Mouse (Mus musculus) testis, adult 2 months (tissue): ENCODE results near the gene Fkbp11. TPM values are rescaled to one million over a fixed set of nuclear protein-coding genes. Genes with fewer than 3 reads are reported as not detected.

ENCODE experiments used
- H3K27ac ChIP-seq: fragments of 200-500 bp; 2 replicates; pipeline ENCODE4 v1.5.1; 2012; ENCODE audit warnings: low read depth, low read length; ENCODE audit not compliant: control insufficient read depth, insufficient read depth
- H3K27me3 ChIP-seq: fragments of 200-500 bp; 2 replicates; pipeline ENCODE4 v1.6.1; 2012; ENCODE audit warnings: mild to moderate bottlenecking, low read length, moderate library complexity; ENCODE audit not compliant: control insufficient read depth, insufficient read depth
- H3K36me3 ChIP-seq: fragments of 200-500 bp; 2 replicates; pipeline ENCODE4 v1.6.1; 2012; ENCODE audit warnings: mild to moderate bottlenecking, low read length; ENCODE audit not compliant: control insufficient read depth, insufficient read depth
- H3K4me1 ChIP-seq: fragments of 200-500 bp; 2 replicates; pipeline ENCODE4 v1.6.1; 2012; ENCODE audit warnings: low read length; ENCODE audit not compliant: control insufficient read depth, insufficient read depth
- H3K4me3 ChIP-seq: fragments of 200-500 bp; 2 replicates; pipeline ENCODE4 v1.5.1; 2012; ENCODE audit warnings: low read depth, mild to moderate bottlenecking, low read length, moderate library complexity, mixed read lengths; ENCODE audit not compliant: control insufficient read depth
- CTCF ChIP-seq: fragments of 200-500 bp; IDR thresholded peaks from 2 replicates; pipeline ENCODE4 v1.5.1; 2012; ENCODE audit warnings: low read depth, mild to moderate bottlenecking, inconsistent platforms, low read length, moderate library complexity; ENCODE audit not compliant: control insufficient read depth, insufficient read depth, insufficient replicate concordance
- POLR2A ChIP-seq: fragments of 200-500 bp; IDR thresholded peaks from 2 replicates; pipeline ENCODE4 v1.6.1; 2012; ENCODE audit warnings: low read depth, mild to moderate bottlenecking, inconsistent platforms, low read length, moderate library complexity; ENCODE audit not compliant: control insufficient read depth
- polyA plus RNA-seq: library from polyadenylated mRNA; depleted of rRNA; stranded (reverse); fragments of >200 nt; gene quantifications from 2 replicates; pipeline ENCODE4 v1.2.3, GENCODE M21; 2012

Gene Fkbp11
- polyA plus RNA-seq, 1 experiment, result 1.0 TPM

DNA sequence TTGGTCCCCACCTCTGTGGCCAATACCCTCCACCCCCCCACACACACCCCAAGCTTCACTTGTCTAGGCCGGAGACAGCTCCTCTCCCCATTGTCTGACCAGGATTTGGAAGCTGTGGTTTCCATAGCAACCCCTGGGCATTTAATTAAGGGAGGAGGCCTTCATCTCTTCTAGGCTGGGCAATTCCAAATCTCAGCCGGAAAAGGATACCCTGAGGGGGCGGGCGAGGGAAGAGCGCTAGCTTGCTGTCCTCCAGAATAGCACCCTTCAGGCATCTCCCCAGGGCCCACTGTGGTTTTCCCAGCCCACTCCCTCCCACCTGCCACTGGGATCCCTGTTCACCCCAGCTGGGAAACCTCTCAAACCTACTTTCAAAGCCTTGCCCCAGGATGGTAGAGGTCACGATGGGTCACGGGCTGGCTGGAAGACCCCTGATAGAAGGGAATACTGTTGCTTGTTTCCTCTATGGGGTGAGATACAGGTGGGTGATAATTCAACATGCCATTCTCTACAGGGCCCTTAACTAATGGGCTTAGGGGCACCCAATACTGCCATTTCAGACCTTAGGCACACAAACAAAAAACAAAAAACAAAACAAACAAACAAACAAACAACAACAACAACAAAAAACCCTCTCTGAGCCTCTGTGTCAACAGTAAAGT lies 36.4 kb downstream of the Fkbp11 start:
- H3K4me3 ChIP-seq, result no peak overlapping the region
- no peaks in the 10 kb centered on the region for H3K36me3 ChIP-seq
- no peaks in the 10 kb centered on the region for H3K27me3 ChIP-seq
- no peak overlapping the region for H3K27ac ChIP-seq
- peaks cover 12% of the 10 kb centered on the region for H3K4me1 ChIP-seq
- TF ChIP-seq CTCF (no peak), POLR2A (no peak)

DNA sequence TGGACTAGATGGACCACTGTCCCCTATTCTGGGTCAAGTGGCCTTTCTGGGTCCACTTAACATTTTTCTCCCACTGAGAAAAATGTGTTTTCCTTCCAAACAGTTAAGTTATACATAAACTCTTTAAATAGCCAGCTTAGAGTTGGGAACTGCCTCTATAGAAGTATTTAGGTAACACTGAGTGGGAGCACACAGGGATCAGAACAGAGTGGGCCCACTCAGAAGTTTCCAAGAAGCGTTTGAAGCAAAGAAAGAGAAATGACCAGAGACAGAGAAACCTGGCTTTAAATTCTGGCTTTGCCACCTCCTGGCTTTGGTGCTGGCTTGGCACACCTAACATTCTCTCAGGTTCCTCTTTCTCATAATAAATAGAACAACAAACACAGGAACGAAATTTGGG lies 38.3 kb downstream of the Fkbp11 start:
- Histone ChIP-seq H3K4me3 (no peak overlapping the region), H3K27me3 (no peaks in the 10 kb centered on the region), H3K27ac (no peak overlapping the region), H3K4me1 (no peaks in the 10 kb centered on the region), H3K36me3 (no peaks in the 10 kb centered on the region)
- TF ChIP-seq CTCF, result no peak
- TF ChIP-seq POLR2A, result no peak

GRCm38 (mm10) chr15:98685926-98686325 lies 42.1 kb downstream of the Fkbp11 start:
- H3K27me3 ChIP-seq, result no peaks in the 10 kb centered on the region
- no peak overlapping the region for H3K27ac ChIP-seq
- TF ChIP-seq CTCF (peak; percentile 56; the same call in 1 of the 2 replicates), POLR2A (no peak)
- no peak overlapping the region for H3K4me3 ChIP-seq
- H3K36me3 ChIP-seq, result no peaks in the 10 kb centered on the region
- H3K4me1 ChIP-seq, result no peaks in the 10 kb centered on the region

GRCm38 (mm10) chr15:98683746-98684145 lies 44.3 kb downstream of the Fkbp11 start:
- Histone ChIP-seq H3K36me3 (no peaks in the 10 kb centered on the region), H3K4me1 (no peaks in the 10 kb centered on the region), H3K4me3 (no peak overlapping the region), H3K27me3 (no peaks in the 10 kb centered on the region), H3K27ac (no peak overlapping the region)
- TF ChIP-seq POLR2A, result no peak
- TF ChIP-seq CTCF, result no peak

GRCm38 (mm10) chr15:98683177-98683576 lies 44.8 kb downstream of the Fkbp11 start:
- Histone ChIP-seq H3K4me3 (no peak overlapping the region), H3K4me1 (no peaks in the 10 kb centered on the region)
- TF ChIP-seq POLR2A (no peak), CTCF (no peak)

DNA sequence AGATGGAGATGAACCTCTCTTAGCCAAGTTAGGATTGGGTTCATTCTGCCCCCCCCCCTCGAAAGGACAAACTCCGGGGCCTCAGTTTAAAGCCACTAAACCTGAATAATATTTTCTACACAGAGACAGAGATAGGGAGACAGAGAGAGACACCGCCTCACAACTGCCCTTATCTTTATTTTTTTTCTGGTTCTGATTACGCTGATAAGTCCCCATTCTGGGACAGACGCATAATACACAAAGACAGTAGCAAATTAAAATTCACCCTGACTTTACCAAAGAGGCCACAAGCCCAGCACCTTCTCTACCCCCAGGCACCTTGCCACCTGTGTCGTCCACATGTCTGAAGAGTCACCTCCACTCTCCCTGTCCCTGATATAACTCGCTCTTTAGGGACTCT lies 46.4 kb downstream of the Fkbp11 start:
- H3K27ac ChIP-seq, result no peak overlapping the region
- TF ChIP-seq CTCF (no peak), POLR2A (no peak)
- H3K4me3 ChIP-seq, result no peak overlapping the region
- H3K4me1 ChIP-seq, result peaks cover 4% of the 10 kb centered on the region
- no peaks in the 10 kb centered on the region for H3K36me3 ChIP-seq
- H3K27me3 ChIP-seq, result no peaks in the 10 kb centered on the region

More at GRCm38 (mm10) chr15:98683177-98683576, 44.8 kb downstream of the Fkbp11 start:
- no peaks in the 10 kb centered on the region for H3K36me3 ChIP-seq
- no peak overlapping the region for H3K27ac ChIP-seq
- no peaks in the 10 kb centered on the region for H3K27me3 ChIP-seq

DNA sequence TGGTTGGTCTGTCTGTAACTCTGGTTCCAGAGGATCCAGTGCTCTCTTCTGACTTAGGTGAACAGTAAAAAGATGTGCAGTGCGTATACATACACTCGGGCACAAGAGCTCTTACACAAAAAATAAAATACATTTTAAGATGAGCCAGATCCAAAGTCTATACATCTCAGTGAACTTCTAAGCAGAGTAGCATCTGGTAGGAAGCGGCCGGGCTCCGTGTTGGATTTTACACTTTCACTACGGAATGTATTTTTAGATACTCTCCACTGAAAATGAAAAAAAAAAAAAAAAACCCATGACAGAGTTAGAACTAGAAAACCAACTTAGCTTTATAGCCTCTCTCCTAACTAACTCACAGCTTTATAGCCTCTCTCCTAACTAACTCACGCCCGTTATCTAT lies 47.3 kb downstream of the Fkbp11 start:
- no peaks in the 10 kb centered on the region for H3K27me3 ChIP-seq
- H3K27ac ChIP-seq, result no peak overlapping the region
- TF ChIP-seq CTCF, result no peak
- TF ChIP-seq POLR2A, result no peak
- no peak overlapping the region for H3K4me3 ChIP-seq
- no peaks in the 10 kb centered on the region for H3K36me3 ChIP-seq
- peaks cover 6% of the 10 kb centered on the region for H3K4me1 ChIP-seq

DNA sequence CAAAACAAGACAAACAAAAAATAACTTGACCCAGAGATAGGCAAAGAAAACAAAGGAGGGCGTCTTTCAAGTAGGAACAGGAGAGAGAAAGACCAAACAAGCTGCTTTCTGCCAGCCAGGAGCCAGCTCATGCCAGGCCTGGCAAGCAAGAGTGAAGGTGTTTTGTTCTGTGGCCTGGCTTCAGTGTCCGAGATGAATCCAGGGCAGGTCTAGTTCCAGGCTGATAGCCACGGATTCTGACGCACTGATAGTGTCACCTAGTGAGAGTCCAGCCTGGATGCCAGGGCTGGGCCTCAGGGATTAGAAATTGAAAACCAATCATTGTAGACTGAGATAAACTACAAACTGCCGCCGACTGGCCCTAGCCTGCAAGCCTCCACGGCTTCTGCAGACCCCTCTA lies 50.0 kb downstream of the Fkbp11 start:
- Histone ChIP-seq H3K27ac (no peak overlapping the region), H3K27me3 (no peaks in the 10 kb centered on the region), H3K4me3 (no peak overlapping the region), H3K36me3 (no peaks in the 10 kb centered on the region), H3K4me1 (peaks cover 6% of the 10 kb centered on the region)
- TF ChIP-seq POLR2A (no peak), CTCF (no peak)
